Mouse (Mus musculus): Measurements from ENCODE around the gene Hnrnpul1.

GRCm38 (mm10) chr7:25790615-25791014 is 36.1 kb upstream of the Hnrnpul1 start:
- no peak for TF ChIP-seq CTCF (IDR thresholded peaks at IDR 0.05; ENCODE audit: control insufficient read depth, insufficient read depth, insufficient replicate concordance, low read depth, low read length)
- TF ChIP-seq POLR2A (IDR thresholded peaks at IDR 0.05; ENCODE audit: control insufficient read depth, low read depth, low read length), result no peak

All from testis, adult 2 months (tissue).